Mouse (Mus musculus) spleen, adult 2 months (tissue): ENCODE data around the gene Stx4a.

Source experiments
- CTCF ChIP-seq: fragments of 200-500 bp; IDR thresholded peaks from 2 replicates; pipeline ENCODE4 v1.5.1; 2011; ENCODE audit warnings: mild to moderate bottlenecking, inconsistent platforms; ENCODE audit not compliant: insufficient read depth, insufficient read length, insufficient replicate concordance; ENCODE audit errors: extremely low read depth
- POLR2A ChIP-seq: fragments of 200-500 bp; IDR thresholded peaks from 2 replicates; pipeline ENCODE4 v1.6.1; 2011; ENCODE audit warnings: low read depth, low read length, inconsistent platforms

- TF ChIP-seq CTCF (no peak), POLR2A (no peak)
Measured at GRCm38 (mm10) chr7:127817776-127818175, 6.3 kb upstream of the Stx4a start.
